Mouse (Mus musculus) urinary bladder, postnatal 25 days (tissue): ENCODE measurements around the gene Myo1a.
"Not testable (repeated sequence)": the region's sequence is repeated elsewhere in the genome, so short reads cannot be mapped to it uniquely, and the experiment has no call there.

Experiments used
- DNase-seq: peaks from one replicate; pipeline ENCODE4 v3.0.0; 2022; ENCODE audit warnings: low spot score

The Myo1a gene

GRCm38 (mm10) chr10:127704766-127705220 lies at the start of gene Myo1a:
TSS of gene Myo1a (plus strand) at chr10:127705170.
- DNase-seq: no peak

GRCm38 (mm10) chr10:127657617-127658016 lies 47.4 kb upstream of the Myo1a start:
- not testable (repeated sequence) for DNase-seq

- no peak for DNase-seq
Measured at GRCm38 (mm10) chr10:127658076-127658475, 46.9 kb upstream of the Myo1a start.

GRCm38 (mm10) chr10:127659551-127659950 lies 45.4 kb upstream of the Myo1a start:
- DNase-seq: no peak

GRCm38 (mm10) chr10:127661291-127661914 lies 43.6 kb upstream of the Myo1a start:
- DNase-seq: no peak

GRCm38 (mm10) chr10:127661915-127662663 lies 42.9 kb upstream of the Myo1a start:
- DNase-seq: peak; percentile 50

- DNase-seq: no peak
Measured at GRCm38 (mm10) chr10:127662666-127663253, 42.2 kb upstream of the Myo1a start.

GRCm38 (mm10) chr10:127663590-127663989 lies 41.4 kb upstream of the Myo1a start:
- DNase-seq: no peak

GRCm38 (mm10) chr10:127664166-127664565 lies 40.8 kb upstream of the Myo1a start:
- no peak for DNase-seq

- no peak for DNase-seq
Measured at GRCm38 (mm10) chr10:127664891-127665290, 40.1 kb upstream of the Myo1a start.

- DNase-seq: no peak
Measured at GRCm38 (mm10) chr10:127665366-127666181, 39.4 kb upstream of the Myo1a start.

GRCm38 (mm10) chr10:127666501-127667268 lies 38.3 kb upstream of the Myo1a start, which contains the start of gene Nemp1:
TSS of gene Nemp1 (plus strand) at chr10:127666901.
- peak; percentile 76 for DNase-seq

- DNase-seq: peak; percentile 73
Measured at GRCm38 (mm10) chr10:127667269-127668092, 37.5 kb upstream of the Myo1a start.

- peak; percentile 71 for DNase-seq
Measured at GRCm38 (mm10) chr10:127668093-127669050, 36.6 kb upstream of the Myo1a start, which contains the start of gene Nab2. TSS of gene Nab2 (minus strand) at chr10:127668568.

- no peak for DNase-seq
Measured at GRCm38 (mm10) chr10:127669170-127669569, 35.8 kb upstream of the Myo1a start.

GRCm38 (mm10) chr10:127670185-127670584 lies 34.8 kb upstream of the Myo1a start:
- DNase-seq: no peak

GRCm38 (mm10) chr10:127671276-127671675 lies 33.7 kb upstream of the Myo1a start:
- no peak for DNase-seq

GRCm38 (mm10) chr10:127674046-127674655 lies 30.8 kb upstream of the Myo1a start:
- DNase-seq: no peak
